Mouse (Mus musculus) left cerebral cortex, postnatal 25 days (tissue): ENCODE results near the gene Gnai2. TPM values are rescaled to one million over a fixed set of nuclear protein-coding genes. Genes with fewer than 3 reads are reported as not detected.

Experiments
- DNase-seq, 2 experiments: peaks; one replicate each; pipeline ENCODE4 v3.0.0; 2022; ENCODE audit warnings: low spot score in 2 of 2, mixed read lengths in 1 of 2
- intact Hi-C: fragments of 180-260 bp; cut with DNase I; formaldehyde crosslinking; loops from one replicate; pipeline ENCODE4 v1.15.1; 2025
- total RNA-seq, 2 experiments: library from RNA; stranded (reverse); gene quantifications; 2 replicates each; pipeline ENCODE4 v1.2.3; 2021

The Gnai2 gene
- total RNA-seq, 2 experiments from 2014 or later: 214 to 221 TPM

DNA sequence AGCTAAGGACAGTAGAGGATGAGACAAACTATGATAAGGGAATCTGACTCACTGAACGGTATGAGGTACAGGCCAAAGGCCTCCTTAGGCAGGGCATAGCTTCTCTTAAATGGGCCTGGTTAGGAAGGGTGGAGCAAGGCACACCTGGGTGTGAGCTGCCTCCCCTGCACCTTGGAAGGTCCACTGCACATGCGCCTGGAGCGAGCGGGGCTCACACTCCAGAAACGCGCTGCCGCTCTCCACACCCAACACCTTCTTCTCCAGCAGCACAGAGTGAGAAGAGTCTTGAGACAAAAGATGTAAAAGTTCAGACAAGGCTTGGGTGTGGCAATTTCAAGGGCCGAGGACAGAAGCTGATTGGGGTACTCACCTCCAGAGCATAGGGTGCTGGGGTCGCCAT is 35.7 kb downstream of the Gnai2 start:
- DNase-seq: no peak
- intact Hi-C loops: no loop called here

DNA sequence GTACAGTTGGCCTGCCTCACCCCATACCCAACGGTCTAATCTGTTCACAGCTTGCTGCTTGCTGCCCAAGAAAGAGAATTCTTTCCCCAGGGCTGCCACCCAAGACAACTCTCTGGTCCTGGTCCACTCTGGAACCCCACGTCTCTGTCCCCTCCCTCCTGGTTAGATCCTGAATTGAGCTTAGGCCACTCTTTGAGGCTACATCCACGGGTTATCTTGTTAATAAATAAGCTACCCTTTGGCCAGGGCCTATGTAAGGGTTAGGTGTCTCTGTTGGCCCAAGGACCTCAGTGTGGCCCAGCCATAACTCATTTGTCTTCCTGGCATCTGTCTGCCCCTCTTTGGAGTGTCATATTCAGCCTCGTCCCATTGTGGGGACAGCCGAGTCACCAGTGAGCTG is 36.8 kb downstream of the Gnai2 start:
- no peak for DNase-seq
- intact Hi-C loops: no loop called here

DNA sequence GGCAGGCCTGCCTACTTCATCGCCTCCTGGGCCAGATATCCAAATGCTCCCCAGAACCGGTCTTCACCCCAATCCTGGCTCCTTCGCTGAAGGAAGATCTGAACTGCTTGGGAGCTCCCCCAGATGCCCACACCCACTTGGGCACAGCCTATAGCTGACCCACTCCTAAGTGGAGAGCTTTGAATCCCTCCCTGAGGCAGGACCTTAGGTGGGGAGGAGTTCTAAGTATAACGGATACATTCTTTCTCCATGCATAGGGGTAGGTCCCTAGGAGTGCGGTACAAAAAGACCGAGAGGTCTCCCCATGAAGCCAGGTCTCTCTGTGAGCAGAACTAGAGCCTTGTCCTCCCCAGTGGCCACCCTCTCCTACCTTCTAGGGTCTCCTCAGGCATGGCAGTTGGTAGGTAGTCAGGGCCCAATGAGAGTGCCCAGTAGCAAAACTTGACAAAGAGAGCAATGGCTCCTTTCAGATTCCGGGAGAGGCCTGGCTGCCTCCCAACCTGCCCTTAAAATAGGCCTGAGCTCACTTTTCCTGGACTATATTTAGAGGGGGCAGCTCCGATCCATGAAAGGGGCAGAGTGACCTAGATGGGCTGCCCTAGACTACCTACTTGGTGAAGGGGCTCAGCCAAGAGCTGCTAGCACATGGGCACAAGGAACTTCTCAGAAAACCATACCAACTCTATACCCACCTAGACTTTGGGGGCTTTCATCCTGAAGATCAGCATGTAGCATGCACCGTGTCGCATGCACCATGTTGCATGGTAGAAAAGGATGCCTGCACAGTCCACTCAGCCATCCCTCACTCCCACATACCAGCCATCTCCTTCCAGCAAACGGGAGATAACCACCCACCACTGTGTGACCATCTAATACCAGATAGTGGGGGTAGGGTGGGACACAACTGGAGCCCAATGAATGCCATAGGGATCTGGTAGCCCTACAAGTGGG is 38.3 kb downstream of the Gnai2 start:
- DNase-seq: no peak
- intact Hi-C loops: no loop called here

DNA sequence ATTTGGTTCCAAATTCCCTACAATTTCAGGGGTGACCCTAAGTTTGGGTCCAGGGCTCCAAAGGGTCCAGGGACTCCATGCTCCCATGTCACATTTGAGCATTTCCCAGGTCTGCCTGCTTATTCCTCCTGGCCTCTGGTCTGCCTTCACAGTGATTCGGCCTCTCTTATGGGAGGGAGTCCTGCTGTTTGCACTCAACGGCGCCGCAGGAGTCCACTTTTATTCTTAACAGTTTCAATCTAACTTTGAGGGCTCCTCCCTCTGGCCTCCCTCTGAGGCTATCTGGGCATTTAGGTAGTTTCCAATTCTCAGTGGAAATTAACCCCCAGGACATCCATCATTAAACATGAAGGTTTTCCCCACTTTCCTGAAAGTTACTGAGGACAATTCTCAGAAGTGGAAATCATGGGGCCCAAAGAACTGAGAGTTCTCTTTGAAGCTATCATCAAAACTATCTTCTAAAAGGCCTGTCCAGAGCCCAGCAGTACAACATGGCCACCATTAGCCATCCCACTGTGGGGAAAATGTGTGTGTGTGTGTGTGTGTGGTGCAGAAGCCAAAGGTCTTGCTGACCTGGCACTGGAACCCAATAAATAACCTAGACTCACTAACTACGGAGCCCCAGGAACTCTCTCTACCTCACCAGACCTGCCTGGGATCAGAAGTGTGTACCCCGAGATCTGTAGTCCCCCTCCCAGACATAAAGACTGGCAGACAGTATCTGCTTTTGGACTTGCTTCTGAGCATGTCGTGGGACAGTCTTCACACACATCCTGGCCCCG is 40.7 kb downstream of the Gnai2 start:
- DNase-seq: no peak
- intact Hi-C loops: no loop called here

DNA sequence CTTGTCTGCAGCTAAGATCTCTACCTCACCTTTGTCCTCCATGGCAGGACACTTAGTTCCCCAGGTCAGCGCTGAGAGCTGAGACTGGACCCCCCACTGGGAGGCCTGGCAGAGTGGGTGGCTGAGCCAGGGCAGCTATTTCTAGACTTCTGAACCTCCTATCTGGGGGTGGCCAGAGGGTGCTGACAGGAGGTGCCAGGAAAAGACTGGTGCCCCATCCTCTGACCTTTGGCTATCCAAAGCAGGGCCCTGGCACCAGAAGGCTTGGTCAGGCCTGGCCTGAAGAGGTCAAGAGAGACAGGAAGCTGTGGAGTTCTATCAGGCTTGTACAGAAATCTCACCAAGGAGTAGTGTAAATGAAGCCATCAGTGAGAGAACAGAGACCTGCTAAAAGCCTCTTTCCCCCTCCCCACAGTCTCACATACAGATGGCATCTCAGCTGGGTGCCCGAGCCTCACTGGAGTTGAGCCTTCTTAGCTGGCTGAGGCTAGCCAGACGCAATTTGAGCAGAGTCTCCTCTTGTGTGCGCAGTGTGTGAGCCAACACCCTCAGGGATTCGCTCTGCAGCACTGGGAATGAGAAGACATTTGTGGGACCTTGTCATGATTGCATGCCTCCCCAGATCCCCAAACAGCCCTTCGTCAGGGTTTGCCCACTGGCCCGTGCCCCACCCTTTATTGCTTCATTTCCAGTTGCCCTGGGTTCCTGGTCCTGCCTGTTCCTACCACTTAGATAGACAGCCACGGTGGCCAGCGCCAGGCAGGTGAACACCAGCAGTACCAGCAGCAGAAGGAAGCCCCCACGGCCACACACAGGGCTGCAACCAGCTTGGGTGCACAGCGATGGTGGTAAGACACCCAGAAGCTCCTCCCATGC is 41.8 kb downstream of the Gnai2 start:
- DNase-seq: no peak
- intact Hi-C loops: no loop called here

DNA sequence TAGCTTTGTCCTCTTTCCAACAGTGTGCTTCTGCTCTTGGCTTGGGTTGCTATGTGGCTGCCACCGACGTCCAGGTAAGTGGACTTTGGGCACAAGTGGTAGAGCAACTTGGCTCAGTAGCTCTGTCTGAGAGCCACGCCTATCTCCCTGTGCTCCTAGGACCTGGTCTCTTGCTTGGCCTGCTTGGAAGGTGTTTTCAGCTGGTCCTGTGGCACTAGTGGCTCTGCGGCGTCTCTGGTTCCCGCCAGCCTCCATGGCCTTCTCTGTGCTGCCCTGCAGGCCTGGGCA is 44.5 kb downstream of the Gnai2 start:
- DNase-seq: no peak
- intact Hi-C loops: no loop called here

DNA sequence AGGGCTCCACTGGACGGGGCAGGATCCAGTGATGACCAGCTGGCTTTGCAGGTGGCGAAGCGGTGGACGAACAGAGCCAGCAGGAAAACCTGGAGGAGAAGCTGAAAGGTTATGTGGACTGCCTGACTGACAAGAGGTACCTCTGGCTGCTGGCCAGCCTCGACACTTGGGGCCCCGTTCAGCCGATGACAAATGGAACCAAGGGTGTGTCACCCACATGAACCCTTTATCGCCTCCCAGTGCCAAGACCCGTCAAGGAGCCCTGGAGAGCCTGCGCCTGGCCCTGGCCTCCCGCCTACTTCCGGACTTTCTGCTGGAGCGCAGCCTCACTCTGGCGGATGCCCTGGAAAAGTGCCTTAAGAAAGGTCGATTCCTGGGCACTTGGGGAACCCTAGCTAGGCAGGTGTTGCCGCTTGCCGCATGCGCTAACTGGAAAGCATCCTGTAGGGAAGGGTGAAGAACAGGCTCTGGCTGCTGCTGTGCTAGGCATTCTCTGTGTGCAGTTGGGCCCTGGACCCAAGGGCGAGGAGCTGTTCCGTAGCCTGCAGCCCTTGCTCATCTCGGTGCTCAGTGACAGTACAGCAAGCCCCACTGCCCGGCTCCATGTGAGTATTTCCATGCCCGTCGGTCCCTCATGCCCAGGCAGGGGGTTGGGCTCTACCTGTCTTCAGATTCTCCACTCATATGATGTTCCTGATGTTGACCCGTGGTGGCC is 45.0 kb downstream of the Gnai2 start:
- DNase-seq: no peak
- intact Hi-C loops: no loop called here

DNA sequence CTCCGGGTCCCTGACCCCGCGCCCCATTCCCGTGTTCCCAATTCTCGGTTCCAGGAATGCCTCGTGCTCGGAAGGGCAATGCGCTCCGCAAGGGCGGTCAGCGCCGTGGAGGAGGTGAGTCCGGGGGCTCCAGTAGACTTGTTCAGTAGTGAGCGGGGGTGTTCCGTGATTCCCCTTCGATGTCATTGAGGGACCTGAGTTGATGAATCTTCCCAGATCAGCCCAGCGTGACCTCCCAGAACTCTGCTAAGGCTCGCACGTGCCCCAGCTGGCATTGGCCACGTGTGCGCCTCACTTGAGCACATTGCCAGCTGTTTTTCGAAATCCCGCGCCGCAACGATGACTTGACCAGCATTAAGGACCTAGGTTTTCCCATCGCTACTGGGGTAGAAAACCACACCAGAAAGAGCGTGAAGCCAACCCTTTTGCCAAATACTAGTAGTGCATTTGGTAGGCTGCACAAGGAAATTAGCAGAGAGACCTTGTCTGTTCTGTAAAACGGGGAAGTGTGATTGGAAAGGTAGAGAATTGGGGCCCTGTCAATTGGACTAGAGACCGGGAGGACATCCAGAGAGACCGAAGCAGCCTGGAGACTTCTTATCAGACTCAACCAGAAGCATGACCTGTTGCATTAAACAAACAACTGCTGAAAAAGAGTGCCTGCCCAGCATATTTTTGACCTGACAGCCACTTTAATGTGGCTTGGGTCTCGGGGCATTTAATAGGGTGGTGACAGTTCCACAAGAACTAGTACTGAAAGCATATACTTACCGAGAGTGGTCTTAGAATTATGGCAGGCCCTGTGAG is 47.1 kb downstream of the Gnai2 start:
- peak in 1 of 2 experiments; percentile 48 for DNase-seq

DNA sequence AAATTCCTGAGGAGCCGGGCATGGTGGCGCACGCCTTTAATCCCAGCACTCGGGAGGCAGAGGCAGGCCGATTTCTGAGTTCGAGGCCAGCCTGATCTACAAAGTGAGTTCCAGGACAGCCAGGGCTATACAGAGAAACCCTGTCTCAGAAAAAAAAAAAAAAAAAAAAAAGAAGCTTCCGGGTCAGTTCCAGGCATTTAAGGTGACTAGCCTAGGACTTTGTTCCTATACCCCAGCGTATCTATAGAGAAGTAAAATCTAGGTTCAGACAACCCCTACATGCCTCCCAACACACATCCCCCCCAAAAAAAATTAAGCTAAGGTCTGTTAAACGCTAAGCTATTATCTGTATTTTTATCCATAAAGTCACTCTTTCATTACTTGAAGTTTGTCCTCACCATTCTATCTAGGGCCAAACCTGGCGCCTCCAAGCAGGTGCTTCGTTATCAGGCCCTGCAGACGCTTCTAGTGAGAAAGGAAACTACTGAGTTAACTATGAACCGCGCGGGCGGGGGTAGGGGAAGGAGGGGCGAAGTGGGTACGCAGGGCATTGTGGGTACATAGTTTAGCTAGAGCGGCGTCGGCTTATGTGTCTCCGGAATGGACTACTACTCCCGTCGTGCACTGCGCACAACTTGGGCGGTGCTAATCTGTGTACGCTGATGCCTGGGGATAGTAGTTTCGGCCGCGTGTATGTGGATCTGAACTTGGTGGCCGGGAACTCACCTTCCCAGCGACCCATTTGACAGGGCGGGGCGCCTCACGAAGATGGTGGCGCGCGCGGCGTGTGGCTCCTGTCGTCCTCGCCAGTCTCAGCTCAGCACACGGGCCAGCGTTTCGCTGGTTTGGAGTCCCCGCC is 48.0 kb downstream of the Gnai2 start, which contains the start of gene Ifrd2:
Gene Ifrd2 (plus strand): TSS at position 669 of the 859 bp plus-strand sequence.
- intact Hi-C loops: no loop called here

More for the DNA sequence above, 47.1 kb downstream of the Gnai2 start:
- intact Hi-C loops: no loop called here

DNA sequence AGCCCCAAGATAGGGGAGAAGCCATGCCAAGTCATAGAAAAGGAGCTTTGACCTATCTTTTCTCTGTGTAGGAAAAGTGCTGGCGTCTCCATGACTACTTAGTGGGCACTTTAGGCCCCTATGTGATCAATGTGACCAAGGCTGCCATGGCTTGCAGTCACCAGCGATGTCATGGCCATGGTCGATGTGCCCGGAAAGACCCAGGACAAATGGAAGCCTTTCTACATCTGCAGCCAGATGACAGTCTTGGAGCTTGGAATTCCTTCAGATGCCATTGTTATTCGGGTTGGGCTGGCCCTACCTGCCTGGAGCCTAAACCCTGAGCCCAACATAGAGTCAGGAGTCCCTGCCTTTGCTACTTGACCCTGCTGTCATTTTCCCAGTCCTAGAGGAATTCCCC is 48.7 kb downstream of the Gnai2 start:
- intact Hi-C loops: no loop called here
- DNase-seq: no peak

More for the DNA sequence above, 48.0 kb downstream of the Gnai2 start, which contains the start of gene Ifrd2:
- peak; percentile 97 to 100 for DNase-seq

DNA sequence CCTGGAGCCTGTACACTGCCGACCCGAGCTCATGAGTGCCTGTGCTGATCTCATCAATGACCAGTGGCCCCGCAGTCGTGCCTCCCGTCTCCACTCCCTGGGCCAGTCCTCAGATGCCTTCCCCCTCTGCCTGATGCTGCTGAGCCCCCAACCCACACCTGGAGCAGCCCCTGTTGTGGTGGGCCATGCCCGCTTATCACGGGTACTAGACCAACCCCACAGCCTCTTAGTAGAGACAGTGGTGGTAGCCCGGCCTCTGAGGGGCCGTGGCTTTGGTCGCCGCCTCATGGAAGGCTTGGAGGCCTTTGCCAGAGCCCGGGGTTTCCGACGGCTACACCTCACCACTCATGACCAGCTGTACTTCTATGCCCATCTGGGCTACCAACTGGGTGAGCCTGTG is 52.0 kb downstream of the Gnai2 start:
- no peak for DNase-seq
- intact Hi-C loops: no loop called here

DNA sequence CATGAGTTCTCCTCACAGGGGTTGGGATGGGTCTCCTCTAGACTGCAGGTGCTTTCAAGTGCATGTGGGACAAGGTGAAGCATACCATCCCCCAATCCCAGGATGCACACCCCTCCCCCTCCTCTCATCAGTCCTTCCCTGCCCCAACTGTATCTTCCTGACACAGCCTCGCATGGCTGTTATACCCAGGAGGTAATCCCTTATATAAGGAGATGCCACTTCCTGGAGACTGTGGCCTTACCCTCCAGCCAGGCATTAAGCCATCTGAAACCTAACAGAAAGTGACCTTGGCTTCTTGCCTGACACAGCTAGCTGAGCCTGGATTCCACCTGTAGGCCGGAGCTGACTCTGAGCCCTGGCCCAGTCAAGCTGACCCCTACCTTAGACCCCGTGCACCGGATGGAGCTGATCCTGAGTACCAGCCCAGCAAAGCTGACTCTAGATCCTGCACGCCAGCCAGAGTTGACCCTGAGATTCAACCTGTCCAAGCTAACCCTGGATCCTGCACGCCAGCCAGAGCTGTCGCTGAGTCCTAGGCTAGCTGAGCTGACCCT is 52.6 kb downstream of the Gnai2 start:
- no peak for DNase-seq

DNA sequence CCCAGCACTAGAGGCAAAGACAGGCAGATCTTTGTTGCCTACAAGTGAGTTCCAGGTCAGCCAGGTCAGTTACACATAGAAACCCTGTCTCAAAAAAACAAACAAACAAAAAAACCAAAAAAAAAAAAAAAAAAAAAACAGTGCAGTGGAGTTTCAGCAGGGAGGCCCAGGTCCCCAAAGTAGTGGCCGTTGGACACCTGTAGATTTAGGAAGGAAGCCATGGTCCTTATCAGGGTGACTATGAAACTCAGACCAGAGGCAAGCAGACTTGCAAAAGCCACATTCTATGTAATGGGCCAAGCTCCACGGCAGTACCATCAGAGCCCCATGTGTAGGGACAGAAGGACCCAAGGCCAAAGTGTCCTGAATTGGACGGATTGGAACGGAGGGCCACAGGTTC is 53.6 kb downstream of the Gnai2 start:
- intact Hi-C loops: no loop called here
- no peak for DNase-seq

More for the DNA sequence above, 52.6 kb downstream of the Gnai2 start:
- intact Hi-C loops: no loop called here

DNA sequence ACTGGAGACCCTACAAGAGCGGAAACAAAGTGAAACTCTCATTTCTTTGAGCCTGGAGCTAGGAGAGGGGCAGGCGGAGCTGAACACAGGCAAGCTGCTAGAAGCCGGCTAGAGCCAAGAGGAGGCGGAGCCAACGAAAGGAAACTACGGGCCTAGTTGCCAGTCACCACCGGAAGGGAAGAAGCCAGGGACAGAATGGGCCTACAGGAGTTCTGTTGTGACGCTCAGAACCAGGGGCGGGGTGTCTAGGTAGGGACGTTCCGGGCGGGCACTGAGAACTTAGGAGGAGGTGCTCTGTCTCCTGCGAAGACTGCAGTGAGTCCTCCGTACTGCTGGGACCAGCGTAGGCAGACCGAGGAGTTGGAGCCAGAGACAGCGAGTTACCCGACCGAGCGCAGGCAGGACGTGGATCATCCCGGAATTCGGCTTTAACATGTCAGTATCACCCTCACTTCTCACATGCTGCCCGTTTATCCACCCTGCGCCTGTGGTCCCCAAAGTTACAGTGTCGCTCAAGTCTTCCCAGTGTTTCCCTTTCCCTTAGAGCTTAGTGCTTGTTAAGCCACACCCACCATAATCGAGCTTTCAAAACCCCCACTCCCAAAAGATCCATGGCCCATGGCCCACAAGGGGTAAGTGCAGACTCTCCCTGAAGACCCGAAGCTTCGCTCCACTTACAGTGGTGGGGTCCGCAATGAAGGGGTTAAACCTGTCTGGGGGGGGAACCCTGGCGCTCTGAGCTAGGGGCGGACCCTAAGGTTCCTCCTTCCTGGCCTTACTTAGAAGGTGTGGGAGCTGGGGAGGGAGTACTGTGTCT is 54.5 kb downstream of the Gnai2 start, which contains the start of gene Hyal3:
Gene Hyal3 (plus strand): TSS at position 318 of the 817 bp plus-strand sequence.
- peak; percentile 89 to 96 for DNase-seq
- intact Hi-C loops: no loop called here

DNA sequence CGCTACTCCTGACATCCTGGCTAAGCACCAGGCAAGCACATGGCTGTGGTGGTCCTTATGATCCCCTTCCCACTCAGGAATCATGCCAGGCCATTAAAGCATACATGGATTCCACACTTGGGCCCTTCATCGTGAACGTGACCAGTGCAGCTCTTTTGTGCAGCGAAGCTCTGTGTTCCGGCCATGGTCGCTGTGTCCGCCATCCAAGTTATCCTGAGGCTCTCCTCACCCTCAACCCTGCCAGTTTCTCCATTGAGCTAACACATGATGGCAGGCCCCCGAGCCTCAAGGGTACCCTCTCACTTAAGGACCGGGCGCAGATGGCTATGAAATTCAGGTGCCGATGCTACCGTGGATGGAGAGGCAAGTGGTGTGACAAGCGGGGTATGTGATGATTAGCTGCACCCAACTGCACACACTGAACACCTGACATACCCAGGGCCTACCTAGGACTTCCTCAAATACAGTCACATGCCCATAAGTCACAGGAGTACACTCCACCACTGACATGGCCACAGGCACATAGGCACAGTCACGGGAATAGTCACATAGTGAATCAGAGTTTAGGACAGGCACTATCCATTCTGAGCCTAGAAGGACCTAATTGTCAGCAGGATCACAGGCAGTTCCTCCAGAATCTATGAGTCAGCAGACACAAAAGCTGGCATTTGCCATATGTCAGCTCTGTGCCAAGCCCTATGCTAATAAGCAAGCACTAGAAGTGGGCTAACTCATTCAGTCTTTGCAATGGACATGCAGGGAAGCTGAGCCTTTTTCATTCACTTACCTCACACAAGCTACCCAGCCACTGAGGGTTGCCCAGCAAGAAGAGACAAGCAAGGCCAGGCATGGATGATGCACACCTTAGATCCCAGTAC is 55.9 kb downstream of the Gnai2 start:
- intact Hi-C loops: no loop called here
- no peak for DNase-seq
